Mouse (Mus musculus) liver, embryonic 13.5 days (tissue): ENCODE data around the gene Pbx4. TPM values are rescaled to one million over a fixed set of nuclear protein-coding genes. Genes with fewer than 3 reads are reported as not detected.

ENCODE experiments used
- ATAC-seq: fragments of 200-750 bp; cut with Nextera tagmentation; 2 replicates; pipeline ENCODE4 v1.8.0; 2017; ENCODE audit warnings: low read depth, mild to moderate bottlenecking, moderate number of reproducible peaks, moderate library complexity
- DNase-seq: peaks from one replicate; pipeline ENCODE4 v3.0.0; 2022
- H3K27ac ChIP-seq: fragments of 300-500 bp; sonication (generic); 2 replicates; pipeline ENCODE4 v1.5.1; 2015; ENCODE audit warnings: moderate library complexity, mild to moderate bottlenecking, inconsistent platforms
- H3K27me3 ChIP-seq: fragments of 300-500 bp; sonication (generic); 2 replicates; pipeline ENCODE4 v1.6.1; 2015; ENCODE audit warnings: mild to moderate bottlenecking, inconsistent platforms
- H3K36me3 ChIP-seq: fragments of 300-500 bp; sonication (generic); 2 replicates; pipeline ENCODE4 v1.6.1; 2015; ENCODE audit warnings: mild to moderate bottlenecking, inconsistent platforms
- H3K4me1 ChIP-seq: fragments of 300-500 bp; sonication (generic); replicated peaks from 2 replicates; pipeline ENCODE4 v1.6.1; 2015; ENCODE audit warnings: inconsistent platforms
- H3K4me2 ChIP-seq: fragments of 300-500 bp; sonication (generic); 2 replicates; pipeline ENCODE4 v1.6.1; 2015; ENCODE audit warnings: inconsistent platforms, mild to moderate bottlenecking, moderate library complexity
- H3K4me3 ChIP-seq: fragments of 300-500 bp; sonication (generic); replicated peaks from 2 replicates; pipeline ENCODE4 v1.5.1; 2015; ENCODE audit warnings: mild to moderate bottlenecking, inconsistent platforms
- H3K9ac ChIP-seq: fragments of 300-500 bp; sonication (generic); 2 replicates; pipeline ENCODE4 v1.6.1; 2015; ENCODE audit warnings: mild to moderate bottlenecking, inconsistent platforms
- H3K9me3 ChIP-seq: fragments of 300-500 bp; sonication (generic); replicated peaks from 2 replicates; pipeline ENCODE4 v1.6.1; 2016; ENCODE audit warnings: inconsistent platforms
- WGBS: fragments of 180-500 bp; shearing (Covaris S2); methylation state at CpG from one replicate; pipeline ENCODE4 v1.1.7; 2015; ENCODE audit not compliant: insufficient replicate concordance; 5-methylcytosine and 5-hydroxymethylcytosine counted together
- polyA plus RNA-seq: library from polyadenylated mRNA; unstranded; fragments of >200 nt; fragmentation: Nextera tagmentation; extraction: Ambion mirVana; gene quantifications from 2 replicates; pipeline ENCODE4 v1.2.1, GENCODE M21; 2015

Gene Pbx4
- polyA plus RNA-seq, result 2.4 and 2.8 TPM in 2 replicates

GRCm38 (mm10) chr8:69832298-69832853 lies at the start of gene Pbx4:
TSS of gene Pbx4 (plus strand) at chr8:69832491.
- peak; percentile 80 for DNase-seq
- peak; percentile 94 for ATAC-seq
- under 1% methylated on average over 38 of the region's 38 CpGs for WGBS
- H3K4me3 ChIP-seq, result peak within 1 kb of the TSS; percentile 69
- peak within 1 kb of the TSS; percentile 16; the same call in 1 of the 2 replicates for H3K27ac ChIP-seq
- peaks cover 18% of the 10 kb centered on the region for H3K4me1 ChIP-seq
- no peaks in the 10 kb centered on the region for H3K9me3 ChIP-seq
- no peaks in the 10 kb centered on the region for H3K36me3 ChIP-seq
- H3K27me3 ChIP-seq, result no peaks in the 10 kb centered on the region
- peak within 1 kb of the TSS; percentile 73 for H3K9ac ChIP-seq
- peak within 1 kb of the TSS; percentile 91 for H3K4me2 ChIP-seq

GRCm38 (mm10) chr8:69789105-69789504 lies 43.2 kb upstream of the Pbx4 start:
- 36% methylated on average over 5 of the region's 5 CpGs for WGBS
- Histone ChIP-seq H3K4me3 (no peak overlapping the region), H3K9me3 (no peaks in the 10 kb centered on the region), H3K27me3 (no peaks in the 10 kb centered on the region), H3K36me3 (peaks cover 8% of the 10 kb centered on the region), H3K4me1 (peaks cover 34% of the 10 kb centered on the region), H3K27ac (peak overlapping the region; percentile 31), H3K4me2 (no peak overlapping the region), H3K9ac (0 out of 2 replicates have a peak overlapping the region, but pooled peaks have one; percentile 22)
- DNase-seq, result no peak
- ATAC-seq, result no peak

DNA sequence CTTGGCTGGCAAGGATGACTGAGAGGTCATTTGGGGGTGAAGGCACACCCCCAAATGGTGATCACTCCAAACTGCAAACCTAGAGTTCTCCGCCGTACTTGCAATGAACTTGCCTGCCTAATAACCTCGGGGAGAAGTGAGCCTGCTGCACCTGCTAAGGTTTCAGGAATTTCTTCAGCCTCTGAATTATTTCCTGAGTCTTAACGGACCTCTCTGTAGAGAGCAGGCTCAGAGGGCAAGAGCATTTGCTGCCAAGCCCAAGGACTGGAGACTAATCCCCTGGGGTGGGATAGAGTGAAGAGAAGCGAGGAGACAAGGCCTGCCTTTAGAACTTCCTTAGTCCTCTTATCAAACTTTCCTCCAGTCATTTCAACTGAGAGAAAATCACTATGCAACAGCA lies 42.6 kb upstream of the Pbx4 start:
- WGBS, result 51% methylated on average over 5 of the region's 5 CpGs
- ATAC-seq (no peak), DNase-seq (no peak)
- Histone ChIP-seq H3K4me1 (peaks cover 34% of the 10 kb centered on the region), H3K9ac (peak overlapping the region; percentile 96), H3K4me2 (peak overlapping the region; percentile 89), H3K27ac (peak overlapping the region; percentile 98), H3K4me3 (peak overlapping the region; percentile 100), H3K36me3 (peaks cover 15% of the 10 kb centered on the region), H3K27me3 (no peaks in the 10 kb centered on the region), H3K9me3 (no peaks in the 10 kb centered on the region)

DNA sequence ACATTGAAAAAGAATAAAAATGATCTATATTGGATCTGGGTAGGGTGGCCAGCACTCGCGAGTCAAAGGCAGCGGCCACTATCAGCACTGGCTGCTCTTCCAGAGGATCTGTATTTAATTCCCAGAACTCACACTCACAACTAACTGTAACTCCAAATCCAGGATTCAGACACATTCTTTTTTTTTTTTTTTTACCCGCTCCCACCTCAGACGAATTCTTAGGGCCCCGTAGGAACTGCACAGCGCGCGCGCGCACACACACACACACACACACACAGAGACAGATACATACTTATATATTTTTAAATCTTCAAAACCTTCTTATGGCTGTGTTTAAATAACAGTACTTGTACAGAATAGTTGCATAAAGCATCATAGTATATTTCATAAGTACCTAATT lies 41.9 kb upstream of the Pbx4 start:
- Histone ChIP-seq H3K9me3 (no peaks in the 10 kb centered on the region), H3K27ac (peak overlapping the region; percentile 98), H3K36me3 (peaks cover 21% of the 10 kb centered on the region), H3K4me3 (peak overlapping the region; percentile 100), H3K4me2 (peak overlapping the region; percentile 89), H3K4me1 (peaks cover 34% of the 10 kb centered on the region), H3K9ac (peak overlapping the region; percentile 96), H3K27me3 (no peaks in the 10 kb centered on the region)
- WGBS, result 14% methylated on average over 11 of the region's 11 CpGs
- ATAC-seq (peak; percentile 21; the same call in 1 of the 2 replicates), DNase-seq (no peak)

- no peaks in the 10 kb centered on the region for H3K9me3 ChIP-seq
- DNase-seq, result peak; percentile 84
- peak; percentile 92 for ATAC-seq
- H3K4me2 ChIP-seq, result peak within 1 kb of the TSS; percentile 89
- peak within 1 kb of the TSS; percentile 96 for H3K9ac ChIP-seq
- peak within 1 kb of the TSS; percentile 100 for H3K4me3 ChIP-seq
- peak within 1 kb of the TSS; percentile 98 for H3K27ac ChIP-seq
- peaks cover 34% of the 10 kb centered on the region for H3K4me1 ChIP-seq
- under 1% methylated on average over 38 of the region's 38 CpGs for WGBS
- H3K27me3 ChIP-seq, result no peaks in the 10 kb centered on the region
- peaks cover 26% of the 10 kb centered on the region for H3K36me3 ChIP-seq
These were observed 41.4 kb upstream of the Pbx4 start, which contains the start of the genes Atp13a1 and Zfp866 for GRCm38 (mm10) chr8:69790773-69791367. TSS of gene Atp13a1 (plus strand) at chr8:69791163. TSS of gene Zfp866 (minus strand) at chr8:69791178.

DNA sequence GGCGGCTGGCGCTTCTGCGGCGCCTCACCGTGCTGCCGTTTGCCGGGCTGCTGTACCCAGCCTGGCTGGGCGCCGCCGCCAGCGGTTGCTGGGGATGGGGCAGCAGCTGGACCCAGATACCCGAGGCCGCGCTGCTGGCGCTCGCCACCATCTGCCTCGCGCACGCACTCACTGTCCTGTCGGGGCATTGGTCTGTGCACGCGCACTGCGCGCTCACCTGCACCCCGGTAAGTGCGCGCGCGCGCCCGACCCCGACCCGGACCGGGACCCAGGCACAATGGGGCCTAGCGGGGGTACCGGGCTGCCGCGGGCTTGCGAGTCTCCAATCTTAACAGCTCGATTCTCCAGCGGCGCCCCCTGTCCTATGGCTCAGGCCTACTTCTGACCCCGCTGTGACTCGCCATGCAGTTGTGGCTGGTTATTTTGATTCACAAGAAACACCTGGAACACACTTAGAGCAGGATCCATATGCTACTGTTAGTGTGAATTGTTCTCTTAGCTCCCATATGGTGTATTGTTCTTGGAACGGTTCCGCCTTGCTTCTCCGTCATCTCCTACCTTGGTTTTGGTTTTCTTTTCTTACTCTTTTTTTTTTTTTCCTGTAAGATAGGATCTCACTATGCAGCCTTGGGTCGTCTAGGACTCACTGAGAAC lies 40.7 kb upstream of the Pbx4 start:
- H3K27ac ChIP-seq, result peak overlapping the region; percentile 98

DNA sequence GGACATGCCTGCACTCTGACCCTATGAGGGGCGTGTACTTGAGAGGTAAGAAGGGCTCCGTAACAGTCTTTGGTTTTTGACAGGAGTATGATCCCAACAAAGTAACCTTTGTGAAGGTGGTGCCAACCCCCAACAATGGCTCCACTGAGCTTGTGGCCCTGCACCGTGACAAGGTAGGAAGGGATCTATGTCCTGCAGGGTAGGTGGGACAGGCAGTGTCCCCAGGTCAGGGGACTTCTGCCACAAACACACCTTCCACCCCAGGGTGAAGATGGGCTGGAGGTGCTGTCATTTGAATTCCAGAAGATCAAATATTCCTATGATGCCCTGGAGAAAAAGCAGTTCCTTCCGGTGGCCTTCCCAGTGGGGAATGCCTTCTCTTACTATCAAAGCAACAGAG lies 38.6 kb upstream of the Pbx4 start:
- DNase-seq (no peak), ATAC-seq (no peak)
- Histone ChIP-seq H3K27me3 (no peaks in the 10 kb centered on the region), H3K9ac (no peak overlapping the region), H3K4me1 (peaks cover 34% of the 10 kb centered on the region), H3K27ac (no peak overlapping the region), H3K4me3 (no peak overlapping the region), H3K4me2 (no peak overlapping the region), H3K36me3 (peaks cover 54% of the 10 kb centered on the region), H3K9me3 (no peaks in the 10 kb centered on the region)
- 89% methylated on average over 4 of the region's 4 CpGs for WGBS

More for the DNA sequence above, 40.7 kb upstream of the Pbx4 start:
- WGBS, result under 1% methylated on average over 48 of the region's 48 CpGs
- no peaks in the 10 kb centered on the region for H3K9me3 ChIP-seq
- peak overlapping the region; percentile 96 for H3K9ac ChIP-seq
- peak overlapping the region; percentile 89 for H3K4me2 ChIP-seq
- H3K27me3 ChIP-seq, result no peaks in the 10 kb centered on the region
- peak; percentile 36 for DNase-seq
- H3K36me3 ChIP-seq, result peaks cover 33% of the 10 kb centered on the region
- peak overlapping the region; percentile 100 for H3K4me3 ChIP-seq
- H3K4me1 ChIP-seq, result peaks cover 34% of the 10 kb centered on the region
- ATAC-seq, result peak; percentile 57

DNA sequence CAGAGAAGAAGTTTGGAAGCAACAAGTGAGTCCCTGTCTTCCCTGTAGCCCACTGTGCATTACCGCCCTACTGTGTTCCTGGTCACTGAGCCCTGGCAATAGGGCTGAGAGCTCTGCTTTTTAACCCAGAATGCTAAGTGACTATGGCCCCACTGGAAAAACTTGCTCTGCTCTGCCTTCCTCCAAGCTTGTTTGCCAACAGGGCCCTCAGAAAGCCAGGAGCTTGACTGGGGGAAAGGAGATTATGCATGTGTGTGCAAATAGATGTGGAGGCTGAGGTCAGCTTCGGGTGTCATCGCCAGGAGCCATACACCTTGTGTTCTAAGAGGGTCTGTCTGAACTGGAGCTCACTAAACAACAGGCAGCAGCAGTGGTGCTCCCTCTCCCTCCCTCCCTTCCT lies 38.2 kb upstream of the Pbx4 start:
- no peaks in the 10 kb centered on the region for H3K9me3 ChIP-seq
- H3K4me1 ChIP-seq, result peaks cover 32% of the 10 kb centered on the region
- no peak overlapping the region for H3K4me3 ChIP-seq
- H3K4me2 ChIP-seq, result no peak overlapping the region
- 95% methylated on average over 3 of the region's 3 CpGs for WGBS
- DNase-seq (no peak), ATAC-seq (no peak)
- no peaks in the 10 kb centered on the region for H3K27me3 ChIP-seq
- H3K27ac ChIP-seq, result no peak overlapping the region
- no peak overlapping the region for H3K9ac ChIP-seq
- H3K36me3 ChIP-seq, result peaks cover 58% of the 10 kb centered on the region

DNA sequence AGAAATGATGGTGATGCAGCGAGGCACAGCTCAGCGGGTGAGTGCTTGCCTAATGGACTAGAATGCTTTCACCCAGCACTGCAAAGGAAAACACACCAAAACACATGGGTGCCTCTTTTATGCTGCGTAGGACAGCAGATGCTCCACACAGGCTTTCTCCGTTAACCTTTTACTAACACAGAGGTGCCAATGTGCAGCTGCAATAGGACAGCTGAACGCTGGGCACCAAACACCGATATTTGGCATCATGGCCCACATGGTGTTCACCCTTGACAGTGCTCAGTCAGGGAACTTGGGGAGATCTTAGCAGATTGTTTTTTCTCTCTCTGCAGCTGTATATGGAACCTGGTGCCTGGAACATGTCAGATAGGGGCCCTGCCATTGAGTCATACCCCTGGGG lies 37.4 kb upstream of the Pbx4 start:
- H3K4me2 ChIP-seq, result no peak overlapping the region
- DNase-seq, result no peak
- H3K27ac ChIP-seq, result no peak overlapping the region
- no peaks in the 10 kb centered on the region for H3K9me3 ChIP-seq
- no peaks in the 10 kb centered on the region for H3K27me3 ChIP-seq
- ATAC-seq, result no peak
- 88% methylated on average over 6 of the region's 6 CpGs for WGBS
- H3K4me3 ChIP-seq, result no peak overlapping the region
- H3K4me1 ChIP-seq, result peaks cover 24% of the 10 kb centered on the region
- H3K36me3 ChIP-seq, result peaks cover 66% of the 10 kb centered on the region
- no peak overlapping the region for H3K9ac ChIP-seq

DNA sequence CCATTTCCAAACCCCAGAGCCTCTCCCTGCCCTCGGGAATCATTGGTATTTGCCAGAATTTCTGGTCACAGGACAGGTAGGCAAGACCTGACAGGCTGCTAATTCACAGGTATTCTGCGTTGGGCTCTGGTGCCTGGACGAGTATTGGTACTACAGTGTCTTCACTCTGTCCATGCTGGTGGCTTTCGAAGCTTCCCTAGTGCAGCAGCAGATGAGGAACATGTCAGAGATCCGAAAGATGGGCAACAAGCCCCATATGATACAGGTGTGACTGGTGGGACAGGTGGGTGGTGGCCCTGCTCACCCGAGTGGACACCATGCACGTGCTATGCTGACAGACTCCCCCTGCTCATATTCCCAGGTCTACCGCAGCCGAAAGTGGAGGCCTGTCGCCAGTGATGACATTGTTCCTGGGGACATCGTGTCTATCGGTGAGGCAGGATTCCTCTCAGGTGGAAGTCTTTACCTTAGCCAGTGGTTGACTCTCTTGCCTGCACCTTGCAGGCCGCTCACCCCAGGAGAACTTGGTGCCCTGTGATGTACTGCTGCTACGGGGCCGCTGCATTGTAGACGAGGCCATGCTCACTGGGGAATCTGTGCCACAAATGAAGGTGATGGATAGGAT lies 35.5 kb upstream of the Pbx4 start:
- Histone ChIP-seq H3K4me3 (no peak overlapping the region), H3K27me3 (no peaks in the 10 kb centered on the region), H3K4me2 (no peak overlapping the region), H3K27ac (no peak overlapping the region), H3K9me3 (no peaks in the 10 kb centered on the region), H3K36me3 (peaks cover 86% of the 10 kb centered on the region), H3K9ac (no peak overlapping the region), H3K4me1 (peaks cover 17% of the 10 kb centered on the region)
- ATAC-seq (no peak), DNase-seq (no peak)
- WGBS, result 89% methylated on average over 16 of the region's 16 CpGs

DNA sequence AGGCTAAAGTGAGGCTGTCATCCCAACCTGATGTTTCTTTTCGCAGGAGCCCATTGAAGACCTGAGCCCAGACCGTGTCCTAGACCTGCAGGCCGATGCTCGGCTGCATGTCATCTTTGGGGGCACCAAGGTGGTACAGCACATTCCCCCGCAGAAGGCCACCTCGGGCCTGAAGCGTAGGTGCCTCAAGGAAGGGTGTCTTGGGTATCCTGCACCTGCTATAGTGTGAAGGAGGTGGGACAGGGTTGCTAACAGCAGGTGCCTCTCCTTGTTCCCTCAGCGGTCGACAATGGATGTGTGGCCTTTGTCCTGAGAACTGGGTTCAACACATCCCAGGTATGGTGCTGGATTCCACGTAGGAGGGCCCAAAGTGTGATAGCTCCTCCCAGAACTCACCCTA lies 34.6 kb upstream of the Pbx4 start:
- no peak overlapping the region for H3K27ac ChIP-seq
- no peak overlapping the region for H3K4me3 ChIP-seq
- no peak overlapping the region for H3K9ac ChIP-seq
- ATAC-seq (no peak), DNase-seq (no peak)
- H3K36me3 ChIP-seq, result peaks cover 94% of the 10 kb centered on the region
- H3K4me1 ChIP-seq, result peaks cover 9% of the 10 kb centered on the region
- no peaks in the 10 kb centered on the region for H3K27me3 ChIP-seq
- 88% methylated on average over 10 of the region's 10 CpGs for WGBS
- no peak overlapping the region for H3K4me2 ChIP-seq
- no peaks in the 10 kb centered on the region for H3K9me3 ChIP-seq
